Mouse (Mus musculus) kidney, adult 2 months (tissue): ENCODE measurements around the gene Prm2. TPM values are rescaled to one million over a fixed set of nuclear protein-coding genes. Genes with fewer than 3 reads are reported as not detected.
"Not testable (repeated sequence)": the region's sequence is repeated elsewhere in the genome, so short reads cannot be mapped to it uniquely, and the experiment has no call there.

Experiments used
- DNase-seq: peaks from one replicate; pipeline ENCODE4 v3.0.0; 2021
- H3K27ac ChIP-seq: fragments of 200-500 bp; 2 replicates; pipeline ENCODE4 v1.5.1; 2012; ENCODE audit warnings: low read depth, low read length, control low read depth, inconsistent platforms; ENCODE audit not compliant: insufficient read depth
- H3K27me3 ChIP-seq: fragments of 200-500 bp; replicated peaks from 2 replicates; pipeline ENCODE4 v1.6.1; 2012; ENCODE audit warnings: mild to moderate bottlenecking, moderate library complexity, low read length, inconsistent platforms; ENCODE audit not compliant: control insufficient read depth, insufficient read depth
- H3K36me3 ChIP-seq: fragments of 200-500 bp; 2 replicates; pipeline ENCODE4 v1.6.1; 2012; ENCODE audit warnings: mild to moderate bottlenecking, moderate library complexity, low read length, inconsistent platforms; ENCODE audit not compliant: control insufficient read depth, insufficient read depth
- H3K4me1 ChIP-seq: fragments of 200-500 bp; 2 replicates; pipeline ENCODE4 v1.6.1; 2011; ENCODE audit warnings: low read length; ENCODE audit not compliant: control insufficient read depth, insufficient read depth
- H3K4me3 ChIP-seq: fragments of 200-500 bp; 2 replicates; pipeline ENCODE4 v1.5.1; 2011; ENCODE audit warnings: mild to moderate bottlenecking, low read depth, low read length, control low read depth; ENCODE audit not compliant: insufficient read depth
- CTCF ChIP-seq: fragments of 200-500 bp; conservative IDR thresholded peaks from 2 replicates; pipeline ENCODE4 v1.5.1; 2011; ENCODE audit warnings: low read depth, mild to moderate bottlenecking, control low read depth, low read length, moderate library complexity, mixed read lengths; ENCODE audit not compliant: insufficient read depth, insufficient read length
- POLR2A ChIP-seq: fragments of 200-500 bp; IDR thresholded peaks from one replicate; pipeline ENCODE4 v1.6.1; 2011; ENCODE audit warnings: low read depth, low read length, control low read depth
- WGBS: fragments of 180-500 bp; shearing (Covaris S2); methylation state at CpG from one replicate; pipeline ENCODE4 v1.1.7; 2018; 5-methylcytosine and 5-hydroxymethylcytosine counted together
- polyA plus RNA-seq: library from polyadenylated mRNA; depleted of rRNA; stranded (reverse); fragments of >200 nt; gene quantifications from 2 replicates; pipeline ENCODE4 v1.2.3, GENCODE M21; 2012

Gene Prm2
- polyA plus RNA-seq, 1 experiment: 1.8 TPM

GRCm38 (mm10) chr16:10810376-10810775, 14.4 kb upstream of the Prm2 start:
- Histone ChIP-seq H3K27me3 (no peaks in the 10 kb centered on the region), H3K4me3 (no peak overlapping the region), H3K36me3 (no peaks in the 10 kb centered on the region), H3K4me1 (no peaks in the 10 kb centered on the region), H3K27ac (no peak overlapping the region)
- 89% methylated on average over 1 of the region's 1 CpGs for WGBS
- TF ChIP-seq CTCF (no peak), POLR2A (no peak)
- DNase-seq: no peak

- no peak for TF ChIP-seq POLR2A
- TF ChIP-seq CTCF: no peak
- no peak within 1 kb of the TSS for H3K27ac ChIP-seq
- H3K27me3 ChIP-seq: no peaks in the 10 kb centered on the region
- no peak for DNase-seq
- H3K4me3 ChIP-seq: no peak within 1 kb of the TSS
- no peaks in the 10 kb centered on the region for H3K4me1 ChIP-seq
- no peaks in the 10 kb centered on the region for H3K36me3 ChIP-seq
- WGBS: 80% methylated on average over 10 of the region's 10 CpGs
These were observed 10.0 kb upstream of the Prm2 start, which contains the start of gene Prm1 for GRCm38 (mm10) chr16:10805789-10806527. Gene Prm1 (minus strand): TSS chr16:10805839.

- 83% methylated on average over 3 of the region's 3 CpGs for WGBS
- not testable (repeated sequence) for H3K27ac ChIP-seq, H3K4me3 ChIP-seq, H3K36me3 ChIP-seq, DNase-seq, H3K4me1 ChIP-seq, H3K27me3 ChIP-seq
These were observed 6.5 kb upstream of the Prm2 start for GRCm38 (mm10) chr16:10802420-10802819.

- H3K36me3 ChIP-seq: no peaks in the 10 kb centered on the region
- no peak within 1 kb of the TSS for H3K27ac ChIP-seq
- H3K4me1 ChIP-seq: no peaks in the 10 kb centered on the region
- TF ChIP-seq POLR2A: no peak
- TF ChIP-seq CTCF: no peak
- H3K27me3 ChIP-seq: no peaks in the 10 kb centered on the region
- no peak within 1 kb of the TSS for H3K4me3 ChIP-seq
- DNase-seq: no peak
- 87% methylated on average over 9 of the region's 9 CpGs for WGBS
These were observed 5.2 kb downstream of the Prm2 start, which contains the start of gene Prm3 for GRCm38 (mm10) chr16:10790702-10791101. Gene Prm3 (minus strand): TSS chr16:10790914.

GRCm38 (mm10) chr16:10788866-10789265, 7.1 kb downstream of the Prm2 start:
- 89% methylated on average over 4 of the region's 4 CpGs for WGBS
- no peak overlapping the region for H3K27ac ChIP-seq

GRCm38 (mm10) chr16:10788271-10788670, 7.7 kb downstream of the Prm2 start, which contains the start of gene Tnp2:
Gene Tnp2 (minus strand): TSS chr16:10788660.
- TF ChIP-seq POLR2A: no peak
- no peak for TF ChIP-seq CTCF
- WGBS: 64% methylated on average over 16 of the region's 16 CpGs
- no peaks in the 10 kb centered on the region for H3K4me1 ChIP-seq
- DNase-seq: no peak
- H3K27me3 ChIP-seq: no peaks in the 10 kb centered on the region
- no peak within 1 kb of the TSS for H3K4me3 ChIP-seq
- no peak within 1 kb of the TSS for H3K27ac ChIP-seq
- H3K36me3 ChIP-seq: no peaks in the 10 kb centered on the region

More at GRCm38 (mm10) chr16:10788866-10789265, 7.1 kb downstream of the Prm2 start:
- TF ChIP-seq POLR2A (no peak), CTCF (no peak)
- H3K4me3 ChIP-seq: no peak overlapping the region
- H3K27me3 ChIP-seq: no peaks in the 10 kb centered on the region
- no peaks in the 10 kb centered on the region for H3K4me1 ChIP-seq
- DNase-seq: no peak
- no peaks in the 10 kb centered on the region for H3K36me3 ChIP-seq

GRCm38 (mm10) chr16:10787548-10788058, 8.3 kb downstream of the Prm2 start:
- no peak for TF ChIP-seq POLR2A
- TF ChIP-seq CTCF: no peak

More at GRCm38 (mm10) chr16:10787548-10788058, 8.3 kb downstream of the Prm2 start:
- 68% methylated on average over 7 of the region's 7 CpGs for WGBS
- no peaks in the 10 kb centered on the region for H3K4me1 ChIP-seq
- no peaks in the 10 kb centered on the region for H3K27me3 ChIP-seq
- no peak for DNase-seq
- no peaks in the 10 kb centered on the region for H3K36me3 ChIP-seq
- H3K27ac ChIP-seq: no peak overlapping the region
- no peak overlapping the region for H3K4me3 ChIP-seq
